Mouse (Mus musculus) duodenum, adult 2 months (tissue): ENCODE data around the gene Obscn. TPM values are rescaled to one million over a fixed set of nuclear protein-coding genes. Genes with fewer than 3 reads are reported as not detected.

Experiments
- polyA plus RNA-seq: library from polyadenylated mRNA; depleted of rRNA; stranded (reverse); fragments of >200 nt; gene quantifications from 2 replicates; pipeline ENCODE4 v1.2.3, GENCODE M21; 2012; ENCODE audit warnings: low replicate concordance; rRNA removed

Gene Obscn
- polyA plus RNA-seq = 0.83 and 1.4 TPM in 2 replicates

DNA sequence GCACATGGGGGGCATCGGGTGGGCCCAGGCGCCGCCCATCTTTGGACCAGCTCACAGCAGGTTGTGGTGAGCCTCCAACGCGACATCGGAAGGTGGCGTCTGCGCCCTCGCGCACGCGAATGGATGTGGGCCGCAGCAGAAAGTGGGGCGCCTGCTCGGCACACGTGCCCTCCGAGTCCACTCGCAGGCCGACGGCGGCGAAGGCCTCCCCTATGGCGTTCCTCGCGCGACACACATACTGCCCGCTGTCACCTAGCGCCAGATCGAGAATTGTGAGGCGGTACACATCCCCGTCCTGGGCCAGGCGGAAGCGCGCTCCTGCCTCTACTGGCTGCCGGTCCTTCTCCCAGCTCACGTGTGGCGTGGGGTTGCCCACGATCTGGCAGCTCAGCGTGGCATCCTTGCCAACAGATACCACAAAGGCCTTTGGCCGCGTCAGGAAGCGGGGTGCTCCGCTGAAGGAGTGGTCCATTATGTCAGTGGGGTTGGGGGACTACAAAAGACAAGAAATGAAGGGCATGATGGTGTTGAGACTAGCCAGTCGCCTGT, at the start of gene Obscn:
TSS of gene Obscn (minus strand) at position 499 of the 549 bp plus-strand sequence.

DNA sequence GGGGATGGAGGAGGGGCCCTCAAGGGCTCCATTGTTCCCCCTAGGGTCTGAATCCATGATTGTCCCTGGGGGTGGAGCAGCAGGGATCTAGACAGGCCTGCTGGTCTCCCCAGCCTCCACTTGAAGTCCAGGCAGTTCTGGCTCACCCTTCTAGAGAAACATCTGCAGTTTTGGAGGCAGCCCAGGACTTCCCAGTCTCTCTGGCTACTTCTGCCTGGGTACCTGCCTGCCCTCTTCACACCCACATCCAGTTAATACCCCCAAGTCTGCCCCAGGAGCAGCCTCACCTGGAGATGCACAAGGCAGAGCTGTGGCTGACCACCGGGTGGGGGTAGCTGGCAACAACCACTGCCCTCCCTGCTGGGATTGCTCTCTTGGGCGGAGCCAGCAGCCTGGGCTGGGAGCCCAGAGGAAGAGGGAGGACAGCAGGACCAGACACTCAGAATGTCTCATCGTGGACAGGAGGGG, 46.7 kb upstream of the Obscn start, which contains the start of gene Gjc2:
TSS of gene Gjc2 (minus strand) at position 350 of the 468 bp plus-strand sequence.

DNA sequence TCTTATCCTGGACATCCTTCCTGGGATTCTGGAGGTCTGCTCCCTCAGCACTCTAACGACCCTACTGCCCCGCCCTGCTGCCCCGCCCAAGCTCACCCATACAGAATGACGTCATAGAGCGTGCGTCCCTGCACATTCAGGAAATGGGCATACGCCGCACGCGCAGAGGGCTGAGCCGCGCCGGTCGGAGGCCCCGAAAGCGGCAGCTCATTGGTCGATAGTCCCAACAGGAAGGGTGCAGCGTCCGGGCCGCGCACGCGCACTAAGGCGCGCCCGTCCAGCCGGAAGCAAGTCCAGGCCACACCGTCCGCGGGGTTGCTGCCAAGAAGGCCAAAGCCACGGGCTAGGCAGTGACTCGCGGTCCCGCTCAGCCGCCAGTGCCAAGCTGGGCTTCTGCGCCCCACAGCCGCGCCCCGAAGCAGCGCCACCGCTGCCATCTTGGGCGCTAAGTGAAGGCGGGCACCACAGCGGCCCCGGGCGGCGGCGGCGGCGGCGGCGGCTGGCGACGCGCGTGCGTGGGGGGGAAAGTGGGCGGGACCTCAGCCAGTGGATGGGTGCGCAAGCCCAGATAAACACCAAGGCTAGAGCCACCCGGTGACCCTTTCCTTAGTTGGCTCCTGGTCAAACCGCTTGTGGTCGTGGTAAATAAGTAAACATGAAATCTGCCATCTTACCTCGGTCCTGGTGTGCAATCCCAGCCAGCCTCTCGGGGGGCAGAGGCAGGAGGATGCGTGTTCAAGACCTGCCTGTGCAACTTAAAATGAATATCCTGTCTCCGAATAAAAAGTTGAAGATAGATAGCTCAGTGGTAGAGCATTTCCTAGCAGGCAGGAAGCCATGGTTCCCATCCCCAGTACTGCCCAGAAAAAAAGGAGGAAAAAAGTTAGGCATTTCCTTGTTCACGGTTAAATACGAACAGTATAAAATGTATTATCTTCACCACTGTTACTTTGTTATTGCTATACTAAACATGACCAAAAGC, 27.3 kb upstream of the Obscn start, which contains the start of gene Iba57:
TSS of gene Iba57 (minus strand) at position 485 of the 982 bp plus-strand sequence.

DNA sequence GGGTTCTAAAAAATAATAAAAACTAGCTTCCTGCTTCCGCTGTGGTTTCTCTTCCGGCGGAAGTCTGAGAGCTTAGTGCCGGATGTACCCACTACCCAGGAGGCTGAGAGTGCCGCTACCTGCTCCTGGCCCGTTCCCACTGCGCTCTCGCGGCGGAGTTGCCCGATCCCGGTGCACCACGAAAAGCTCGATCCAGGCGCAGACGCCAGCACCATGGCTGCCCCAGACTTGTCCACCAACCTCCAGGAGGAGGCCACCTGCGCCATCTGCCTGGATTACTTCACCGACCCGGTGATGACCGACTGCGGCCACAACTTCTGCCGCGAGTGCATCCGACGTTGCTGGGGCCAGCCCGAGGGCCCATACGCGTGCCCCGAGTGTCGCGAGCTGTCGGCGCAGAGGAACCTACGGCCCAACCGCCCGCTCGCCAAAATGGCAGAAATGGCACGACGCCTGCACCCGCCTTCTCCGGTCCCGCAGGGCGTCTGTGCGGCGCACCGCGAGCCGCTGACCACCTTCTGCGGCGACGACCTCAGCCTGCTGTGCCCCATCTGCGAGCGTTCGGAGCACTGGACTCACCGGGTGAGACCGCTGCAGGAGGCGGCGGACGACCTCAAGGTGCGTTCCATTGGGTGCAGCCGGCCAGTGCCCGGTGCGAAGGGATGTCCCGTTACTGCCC, 158.0 kb downstream of the Obscn start, which contains the start of gene Trim11:
TSS of gene Trim11 (plus strand) at position 67 of the 679 bp plus-strand sequence.

DNA sequence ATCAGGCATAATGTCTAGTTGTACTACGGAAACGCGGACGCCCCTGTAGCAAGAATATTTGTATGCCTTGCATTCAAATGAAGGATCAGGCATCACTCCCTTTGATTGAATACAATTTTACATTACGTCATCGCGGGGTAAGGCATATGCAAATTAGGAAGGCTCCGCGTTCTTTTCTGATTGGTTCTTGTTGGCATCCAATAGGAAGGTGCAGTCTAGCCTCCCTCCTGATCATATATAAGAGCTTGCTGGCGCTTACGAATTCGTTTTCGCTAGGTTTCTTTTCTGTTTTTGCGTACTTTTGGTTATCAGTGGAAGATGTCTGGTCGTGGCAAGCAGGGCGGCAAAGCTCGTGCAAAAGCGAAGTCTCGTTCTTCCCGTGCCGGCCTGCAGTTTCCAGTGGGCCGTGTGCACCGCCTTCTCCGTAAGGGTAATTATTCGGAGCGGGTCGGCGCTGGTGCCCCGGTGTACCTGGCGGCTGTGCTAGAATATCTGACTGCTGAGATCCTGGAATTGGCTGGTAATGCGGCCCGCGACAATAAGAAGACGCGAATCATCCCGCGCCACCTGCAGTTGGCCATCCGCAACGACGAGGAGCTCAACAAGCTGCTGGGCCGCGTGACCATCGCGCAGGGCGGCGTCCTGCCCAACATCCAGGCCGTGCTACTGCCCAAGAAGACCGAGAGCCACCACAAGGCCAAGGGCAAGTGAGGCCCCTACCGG, 181.6 kb downstream of the Obscn start, which contains the start of the genes Hist3h2a and Trim17:
TSS of gene Hist3h2a (plus strand) at position 266 of the 723 bp plus-strand sequence.
TSS of gene Trim17 (plus strand) at position 266 of the 723 bp plus-strand sequence.

DNA sequence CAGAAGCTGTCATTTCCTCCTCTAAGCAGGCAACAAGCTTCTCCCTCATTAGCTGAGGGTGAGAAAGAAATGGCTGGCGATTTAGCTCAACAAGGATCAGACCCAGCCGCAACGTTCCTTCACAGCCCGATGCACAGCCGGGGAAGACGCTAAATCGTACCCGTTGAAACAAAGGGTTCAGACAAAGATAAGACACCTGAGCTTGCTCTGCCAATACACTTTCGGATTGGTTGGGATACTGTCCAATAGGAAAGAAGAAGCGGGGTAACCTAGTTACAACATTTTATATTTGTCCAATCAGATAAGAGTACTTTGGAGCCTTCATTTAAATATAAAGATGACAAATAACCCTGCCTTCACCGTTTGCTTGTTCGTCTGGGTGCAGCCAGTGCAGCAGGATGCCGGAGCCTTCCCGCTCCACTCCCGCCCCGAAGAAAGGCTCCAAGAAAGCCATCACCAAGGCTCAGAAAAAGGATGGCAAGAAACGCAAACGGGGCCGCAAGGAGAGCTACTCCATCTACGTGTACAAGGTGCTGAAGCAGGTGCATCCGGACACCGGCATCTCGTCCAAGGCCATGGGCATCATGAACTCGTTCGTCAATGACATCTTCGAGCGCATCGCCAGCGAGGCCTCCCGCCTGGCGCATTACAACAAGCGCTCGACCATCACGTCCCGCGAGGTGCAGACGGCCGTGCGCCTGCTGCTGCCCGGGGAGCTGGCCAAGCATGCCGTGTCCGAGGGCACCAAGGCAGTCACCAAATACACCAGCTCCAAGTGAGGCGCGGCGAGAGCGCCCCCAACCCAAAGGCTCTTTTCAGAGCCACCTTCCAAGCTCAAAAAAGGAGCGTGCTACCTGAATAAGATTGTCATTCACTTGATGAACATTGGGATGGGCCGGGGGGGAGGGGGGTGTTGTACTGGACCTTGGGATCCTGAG, 187.4 kb downstream of the Obscn start, which contains the start of gene Hist3h2ba:
TSS of gene Hist3h2ba (plus strand) at position 379 of the 938 bp plus-strand sequence.

Other genes with a start within 250 kb of the Obscn start
- gene Zfp39, start 232.2 kb downstream of the Obscn start, polyA plus RNA-seq = 0.06 and 0.07 TPM in 2 replicates
- gene Btnl10, start 218.5 kb downstream of the Obscn start, polyA plus RNA-seq = not detected in 2 replicates
- 171 and 270 TPM in 2 replicates for gene Rnf187, start 197.5 kb downstream of the Obscn start, polyA plus RNA-seq
- 1.5 and 3.2 TPM in 2 replicates for gene Hist3h2ba, start 187.5 kb downstream of the Obscn start, polyA plus RNA-seq
- 8.0 and 11.6 TPM in 2 replicates for gene Hist3h2a, start 181.7 kb downstream of the Obscn start, polyA plus RNA-seq
- gene Trim17, start 181.7 kb downstream of the Obscn start, polyA plus RNA-seq = 0.08 and 0.09 TPM in 2 replicates
- 22.8 and 25.2 TPM in 2 replicates for gene Trim11, start 158.3 kb downstream of the Obscn start, polyA plus RNA-seq
- 8.6 and 9.0 TPM in 2 replicates for gene Iba57, start 27.3 kb upstream of the Obscn start, polyA plus RNA-seq
- gene Gjc2, start 46.8 kb upstream of the Obscn start, polyA plus RNA-seq = 6.8 and 8.6 TPM in 2 replicates
- 176 and 182 TPM in 2 replicates for gene Guk1, start 55.8 kb upstream of the Obscn start, polyA plus RNA-seq
- gene Mrpl55, start 66.1 kb upstream of the Obscn start, polyA plus RNA-seq = 47.1 and 64.4 TPM in 2 replicates
- 9.3 and 15.0 TPM in 2 replicates for gene 2310033P09Rik, start 71.9 kb upstream of the Obscn start, polyA plus RNA-seq
- gene Arf1, start 91.9 kb upstream of the Obscn start, polyA plus RNA-seq = 533 and 842 TPM in 2 replicates
- gene Wnt3a, start 154.3 kb upstream of the Obscn start, polyA plus RNA-seq = not detected in 2 replicates
- 1.3 and 1.6 TPM in 2 replicates for gene Wnt9a, start 170.5 kb upstream of the Obscn start, polyA plus RNA-seq
- gene Prss38, start 239.3 kb upstream of the Obscn start, polyA plus RNA-seq = not detected in 2 replicates